Mouse (Mus musculus): Measurements from ENCODE around the gene Trpc5os. TPM values are rescaled to one million over a fixed set of nuclear protein-coding genes. Genes with fewer than 3 reads are reported as not detected.

The Trpc5os gene
- not detected in 2 replicates for polyA plus RNA-seq (2012; rRNA removed)

DNA sequence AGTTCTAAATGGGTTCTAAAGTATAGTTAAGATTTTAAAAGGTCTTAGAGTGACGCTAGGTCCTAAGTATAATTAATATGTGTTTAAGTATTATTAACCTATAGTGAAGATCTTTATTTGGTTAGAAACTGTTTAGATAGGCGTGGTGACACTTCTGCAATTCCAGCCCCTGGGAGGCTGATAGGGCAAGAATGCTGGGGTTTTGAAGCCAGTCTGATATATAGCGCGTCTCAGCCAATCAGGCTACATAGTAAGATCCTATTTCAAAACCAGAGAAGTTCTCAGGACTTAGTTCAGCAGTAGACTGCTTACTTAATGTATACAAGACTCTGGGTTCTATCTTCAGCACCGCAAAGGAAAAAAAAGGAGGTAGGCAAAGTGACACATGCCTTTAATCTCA, at the start of gene Trpc5os:
Gene Trpc5os, plus strand, starts transcription at position 301 of the 400 bp plus-strand sequence.

Other genes with a start within 250 kb of the Trpc5os start
- gene Alg13, start 138.8 kb upstream of the Trpc5os start, polyA plus RNA-seq (2012; rRNA removed) = 26.0 and 31.9 TPM in 2 replicates
- 0.18 and 0.23 TPM in 2 replicates for gene Trpc5, start 231.6 kb downstream of the Trpc5os start, polyA plus RNA-seq (2012; rRNA removed)
- gene Rtl4, start 232.3 kb downstream of the Trpc5os start, polyA plus RNA-seq (2012; rRNA removed) = 0.17 and 0.49 TPM in 2 replicates